Mouse (Mus musculus): ENCODE data around the gene Ska3. TPM values are rescaled to one million over a fixed set of nuclear protein-coding genes. Genes with fewer than 3 reads are reported as not detected.

Ska3 gene
- 0.73 TPM for polyA plus RNA-seq (2014; fragmentation: Illumina TruSeq; extraction: RNeasy Lipid Tissue Mini Kit (QIAGEN cat#74804); ENCODE audit: low read depth, low replicate concordance)

DNA sequence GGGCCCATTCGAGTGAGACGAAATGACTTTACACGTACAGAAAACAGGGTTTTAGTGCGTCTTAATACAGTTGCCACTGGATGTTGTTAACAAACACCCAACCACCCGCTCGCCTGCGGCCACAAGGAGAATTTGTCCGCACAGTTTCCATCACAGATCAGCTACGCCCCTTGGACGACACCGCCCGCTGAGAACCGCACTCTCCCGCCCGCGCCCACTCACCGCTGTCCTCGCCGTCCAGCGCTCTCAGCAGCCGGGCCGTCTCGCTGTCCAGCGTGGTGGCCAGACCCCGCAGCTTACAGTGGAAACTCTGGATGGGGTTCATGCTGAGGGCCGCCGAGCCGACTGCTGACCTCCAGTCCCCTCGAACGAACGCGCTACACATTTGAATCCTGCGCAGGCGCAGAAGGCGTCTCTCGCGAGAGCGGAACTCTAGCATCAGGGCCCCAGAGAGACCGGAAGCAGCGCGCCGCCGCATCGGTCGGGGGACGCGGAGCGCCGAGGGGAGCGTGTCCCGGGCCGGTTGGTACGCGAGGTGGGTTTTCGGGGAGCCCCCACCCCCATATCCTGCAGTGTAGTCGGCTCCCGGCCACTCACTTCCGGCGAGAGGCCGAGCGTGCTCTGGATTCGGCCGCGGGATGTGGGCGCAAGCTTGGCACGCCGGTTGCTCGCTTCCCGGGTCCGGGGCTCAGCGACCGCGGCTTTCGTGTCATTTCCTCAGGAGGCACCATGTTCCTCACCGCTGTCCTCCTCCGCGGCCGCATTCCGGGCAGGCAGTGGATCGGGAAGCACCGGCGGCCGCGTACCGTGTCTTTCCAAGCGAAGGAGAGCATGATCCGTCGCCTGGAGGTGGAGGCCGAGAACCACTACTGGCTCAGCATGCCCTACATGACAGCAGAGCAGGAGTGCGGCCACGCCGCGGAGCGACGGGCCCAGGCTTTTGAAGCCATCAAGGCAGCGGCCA lies at the start of gene Ska3, which contains the start of gene Mrpl57:
TSS of gene Ska3 (minus strand) at position 398 of the 964 bp plus-strand sequence.
TSS of gene Mrpl57 (plus strand) at position 447 of the 964 bp plus-strand sequence.

GRCm38 (mm10) chr14:57797991-57798931 lies 27.7 kb downstream of the Ska3 start, which contains the start of gene Sap18:
Gene Sap18 (plus strand): TSS chr14:57798180.

GRCm38 (mm10) chr14:57758237-57758636 lies 67.7 kb downstream of the Ska3 start, which contains the start of gene Lats2:
Gene Lats2 (minus strand): TSS chr14:57758388.

Other genes with a start within 250 kb of the Ska3 start
- gene Xpo4, start 160.8 kb downstream of the Ska3 start, polyA plus RNA-seq (2014; fragmentation: Illumina TruSeq; extraction: RNeasy Lipid Tissue Mini Kit (QIAGEN cat#74804); ENCODE audit: low read depth, low replicate concordance): 22.3 TPM
- not detected for gene Gm49361, start 80.1 kb downstream of the Ska3 start, polyA plus RNA-seq (2014; fragmentation: Illumina TruSeq; extraction: RNeasy Lipid Tissue Mini Kit (QIAGEN cat#74804); ENCODE audit: low read depth, low replicate concordance)
- 31.0 TPM for gene Lats2, start 67.8 kb downstream of the Ska3 start, polyA plus RNA-seq (2014; fragmentation: Illumina TruSeq; extraction: RNeasy Lipid Tissue Mini Kit (QIAGEN cat#74804); ENCODE audit: low read depth, low replicate concordance)
- gene Sap18, start 28.0 kb downstream of the Ska3 start, polyA plus RNA-seq (2014; fragmentation: Illumina TruSeq; extraction: RNeasy Lipid Tissue Mini Kit (QIAGEN cat#74804); ENCODE audit: low read depth, low replicate concordance): 227 TPM
- 55.9 TPM for gene Mrpl57, start within 50 bp of the Ska3 start, polyA plus RNA-seq (2014; fragmentation: Illumina TruSeq; extraction: RNeasy Lipid Tissue Mini Kit (QIAGEN cat#74804); ENCODE audit: low read depth, low replicate concordance)
- gene Zdhhc20, start 64.1 kb upstream of the Ska3 start, polyA plus RNA-seq (2014; fragmentation: Illumina TruSeq; extraction: RNeasy Lipid Tissue Mini Kit (QIAGEN cat#74804); ENCODE audit: low read depth, low replicate concordance): 42.1 TPM
- 110 TPM for gene Micu2, start 173.1 kb upstream of the Ska3 start, polyA plus RNA-seq (2014; fragmentation: Illumina TruSeq; extraction: RNeasy Lipid Tissue Mini Kit (QIAGEN cat#74804); ENCODE audit: low read depth, low replicate concordance)
- gene Fgf9, start 244.4 kb upstream of the Ska3 start, polyA plus RNA-seq (2014; fragmentation: Illumina TruSeq; extraction: RNeasy Lipid Tissue Mini Kit (QIAGEN cat#74804); ENCODE audit: low read depth, low replicate concordance): 32.5 TPM

Data from kidney, adult 10 weeks (tissue).